Mouse (Mus musculus) large intestine, adult 2 months (tissue): ENCODE data around the gene Spata31. TPM values are rescaled to one million over a fixed set of nuclear protein-coding genes. Genes with fewer than 3 reads are reported as not detected.

Experiments
- DNase-seq: peaks from one replicate; pipeline ENCODE4 v3.0.0-alpha.2; 2012; ENCODE audit warnings: low read depth, low spot score
- WGBS: fragments of 180-500 bp; shearing (Covaris S2); methylation state at CpG from one replicate; pipeline ENCODE4 v1.1.7; 2018; 5-methylcytosine and 5-hydroxymethylcytosine counted together
- polyA plus RNA-seq: library from polyadenylated mRNA; depleted of rRNA; stranded (reverse); fragments of >200 nt; gene quantifications from 2 replicates; pipeline ENCODE4 v1.2.3, GENCODE M21; 2012; rRNA removed

The Spata31 gene
- not detected in 2 replicates for polyA plus RNA-seq

- WGBS = 68% methylated on average over 1 of the region's 1 CpGs
- DNase-seq = no peak
These were observed at the start of gene Spata31 for GRCm38 (mm10) chr13:64917191-64917590. Gene Spata31 (plus strand): TSS chr13:64917406.

- WGBS = 18% methylated on average over 1 of the region's 1 CpGs
- no peak for DNase-seq
These were observed 14.1 kb upstream of the Spata31 start for GRCm38 (mm10) chr13:64903132-64903531.

GRCm38 (mm10) chr13:64903585-64904208, 13.5 kb upstream of the Spata31 start, which contains the start of gene Cntnap3:
Gene Cntnap3 (minus strand): TSS chr13:64903955.
- no peak for DNase-seq
- WGBS = 12% methylated on average over 16 of the region's 16 CpGs

Other genes with a start within 250 kb of the Spata31 start
- 0.24 and 0.38 TPM in 2 replicates for gene Cntnap3, start 13.5 kb upstream of the Spata31 start, polyA plus RNA-seq
- not detected in 2 replicates for gene Spata31d1c, start 115.7 kb downstream of the Spata31 start, polyA plus RNA-seq
- gene Prss47, start 135.4 kb downstream of the Spata31 start, polyA plus RNA-seq = not detected in 2 replicates
- 15.3 and 24.0 TPM in 2 replicates for gene Mfsd14b, start 195.6 kb downstream of the Spata31 start, polyA plus RNA-seq
- gene Olfr465-ps1, start 220.7 kb downstream of the Spata31 start, polyA plus RNA-seq = not detected in 2 replicates
- not detected in 2 replicates for gene Olfr466, start 232.8 kb downstream of the Spata31 start, polyA plus RNA-seq